Mouse (Mus musculus): ENCODE data around the gene Ubap2l.

Ubap2l gene

GRCm38 (mm10) chr3:90065553-90065952, 13.1 kb upstream of the Ubap2l start:
- peak; percentile 82 for DNase-seq (ENCODE audit: low read depth)

- no peak for DNase-seq (ENCODE audit: low read depth)
Observed at GRCm38 (mm10) chr3:90064383-90064782, 12.0 kb upstream of the Ubap2l start.

GRCm38 (mm10) chr3:90062539-90062938, 10.1 kb upstream of the Ubap2l start:
- DNase-seq (ENCODE audit: low read depth): no peak

GRCm38 (mm10) chr3:90061549-90061948, 9.1 kb upstream of the Ubap2l start:
- DNase-seq (ENCODE audit: low read depth): no peak

- peak; percentile 84 for DNase-seq (ENCODE audit: low read depth)
Observed at GRCm38 (mm10) chr3:90051441-90052350, 732 bp downstream of the Ubap2l start, which contains the start of gene 4933434E20Rik. Gene 4933434E20Rik (plus strand): TSS chr3:90051636.

GRCm38 (mm10) chr3:90049691-90050090, 2.7 kb downstream of the Ubap2l start:
- no peak for DNase-seq (ENCODE audit: low read depth)

- no peak for DNase-seq (ENCODE audit: low read depth)
Observed at GRCm38 (mm10) chr3:90036263-90036662, 16.2 kb downstream of the Ubap2l start.

- no peak for DNase-seq (ENCODE audit: low read depth)
Observed at GRCm38 (mm10) chr3:90034653-90035052, 17.8 kb downstream of the Ubap2l start.

GRCm38 (mm10) chr3:90016626-90017025, 35.8 kb downstream of the Ubap2l start:
- DNase-seq (ENCODE audit: low read depth): no peak

GRCm38 (mm10) chr3:90010291-90010690, 42.1 kb downstream of the Ubap2l start:
- DNase-seq (ENCODE audit: low read depth): no peak

- DNase-seq (ENCODE audit: low read depth): no peak
Observed at GRCm38 (mm10) chr3:90004091-90004796, 48.2 kb downstream of the Ubap2l start.

- peak; percentile 18 for DNase-seq (ENCODE audit: low read depth)
Observed at GRCm38 (mm10) chr3:89999830-90000229, 52.6 kb downstream of the Ubap2l start.

- no peak for DNase-seq (ENCODE audit: low read depth)
Observed at GRCm38 (mm10) chr3:89999090-89999489, 53.3 kb downstream of the Ubap2l start.

- DNase-seq (ENCODE audit: low read depth): peak; percentile 97
Observed at GRCm38 (mm10) chr3:89998612-89999054, 53.8 kb downstream of the Ubap2l start, which contains the start of gene Hax1. Gene Hax1 (minus strand): TSS chr3:89998780.

- peak; percentile 68 for DNase-seq (ENCODE audit: low read depth)
Observed at GRCm38 (mm10) chr3:89997791-89998495, 54.5 kb downstream of the Ubap2l start.

GRCm38 (mm10) chr3:89994807-89995515, 57.5 kb downstream of the Ubap2l start:
- peak; percentile 34 for DNase-seq (ENCODE audit: low read depth)

GRCm38 (mm10) chr3:89987822-89988221, 64.6 kb downstream of the Ubap2l start:
- no peak for DNase-seq (ENCODE audit: low read depth)

- DNase-seq (ENCODE audit: low read depth): peak; percentile 35
Observed at GRCm38 (mm10) chr3:89987211-89987610, 65.2 kb downstream of the Ubap2l start.

GRCm38 (mm10) chr3:89982426-89982825, 70.0 kb downstream of the Ubap2l start:
- no peak for DNase-seq (ENCODE audit: low read depth)

- no peak for DNase-seq (ENCODE audit: low read depth)
Observed at GRCm38 (mm10) chr3:89976859-89977258, 75.6 kb downstream of the Ubap2l start.

- DNase-seq (ENCODE audit: low read depth): no peak
Observed at GRCm38 (mm10) chr3:89968509-89968908, 83.9 kb downstream of the Ubap2l start.
